Mouse (Mus musculus): ENCODE measurements at regions not wholly inside any gene's neighbourhood (a gene's known extent, or its start where the extent isn't known, plus 50 kb on each side); places are given as distances from the start of the nearest gene placed in this dataset.

DNA sequence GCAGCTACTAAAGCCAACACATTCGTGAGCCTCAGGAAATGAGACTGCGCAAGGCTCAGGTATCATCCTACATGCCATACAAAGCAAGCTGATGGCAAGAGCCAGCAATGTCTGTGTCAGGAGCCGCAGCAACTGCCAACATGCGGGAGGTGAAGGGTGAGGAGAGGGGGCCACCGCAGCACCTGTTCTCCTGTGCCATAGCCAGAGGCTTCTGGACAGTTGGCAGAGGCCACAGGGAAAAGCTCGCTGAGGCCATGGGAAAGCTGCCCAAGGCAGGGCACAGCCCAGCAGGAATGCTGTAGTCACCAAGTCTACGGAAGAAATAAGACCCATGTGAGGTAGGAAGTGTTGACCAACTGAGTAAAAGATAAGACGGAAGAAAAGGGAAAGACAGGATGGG, 149.1 kb upstream of the Runx1 start:
- no peak for DNase-seq (ENCODE audit: low spot score)
- no peak overlapping the region for H3K4me3 ChIP-seq (ENCODE audit: low read depth, low read length)
- H3K9me3 ChIP-seq (replicated peaks): no peaks in the 10 kb centered on the region
- TF ChIP-seq GATA2 (IDR thresholded peaks at IDR 0.05; ENCODE audit: borderline replicate concordance, low read depth, low read length) (no peak), CTCF (IDR thresholded peaks at IDR 0.05; ENCODE audit: low read depth, low read length) (no peak), GATA1 (IDR thresholded peaks at IDR 0.05; ENCODE audit: borderline replicate concordance, low read length) (no peak), TAL1 (conservative IDR thresholded peaks at IDR 0.05; ENCODE audit: low read depth, low read length) (no peak), POLR2AphosphoS5 (IDR thresholded peaks at IDR 0.05; ENCODE audit: insufficient replicate concordance, low read depth, low read length) (no peak)
- ATAC-seq (ENCODE audit: extremely low read depth, insufficient number of reproducible peaks, low FRiP score, poor library complexity, severe bottlenecking): no peak
- H3K27me3 ChIP-seq (ENCODE audit: insufficient read depth, low read length): peaks cover 60% of the 10 kb centered on the region
- H3K4me1 ChIP-seq (ENCODE audit: insufficient read depth, low read depth, low read length): no peaks in the 10 kb centered on the region
- H3K36me3 ChIP-seq (replicated peaks): no peaks in the 10 kb centered on the region

- Histone ChIP-seq H3K4me1 (ENCODE audit: insufficient read depth, low read depth, low read length) (no peaks in the 10 kb centered on the region), H3K4me3 (ENCODE audit: low read depth, low read length) (no peak overlapping the region), H3K9me3 (replicated peaks) (no peaks in the 10 kb centered on the region), H3K36me3 (replicated peaks) (no peaks in the 10 kb centered on the region), H3K27me3 (ENCODE audit: insufficient read depth, low read length) (peaks cover 57% of the 10 kb centered on the region)
- no peak for TF ChIP-seq GATA2 (IDR thresholded peaks at IDR 0.05; ENCODE audit: borderline replicate concordance, low read depth, low read length)
- TF ChIP-seq TAL1 (conservative IDR thresholded peaks at IDR 0.05; ENCODE audit: low read depth, low read length): no peak
- TF ChIP-seq GATA1 (IDR thresholded peaks at IDR 0.05; ENCODE audit: borderline replicate concordance, low read length): no peak
- no peak for TF ChIP-seq POLR2AphosphoS5 (IDR thresholded peaks at IDR 0.05; ENCODE audit: insufficient replicate concordance, low read depth, low read length)
- TF ChIP-seq CTCF (IDR thresholded peaks at IDR 0.05; ENCODE audit: low read depth, low read length): no peak
- DNase-seq (ENCODE audit: low spot score) (no peak), ATAC-seq (ENCODE audit: extremely low read depth, insufficient number of reproducible peaks, low FRiP score, poor library complexity, severe bottlenecking) (no peak)
Measured at GRCm38 (mm10) chr16:92972681-92973080, 146.7 kb upstream of the Runx1 start.

DNA sequence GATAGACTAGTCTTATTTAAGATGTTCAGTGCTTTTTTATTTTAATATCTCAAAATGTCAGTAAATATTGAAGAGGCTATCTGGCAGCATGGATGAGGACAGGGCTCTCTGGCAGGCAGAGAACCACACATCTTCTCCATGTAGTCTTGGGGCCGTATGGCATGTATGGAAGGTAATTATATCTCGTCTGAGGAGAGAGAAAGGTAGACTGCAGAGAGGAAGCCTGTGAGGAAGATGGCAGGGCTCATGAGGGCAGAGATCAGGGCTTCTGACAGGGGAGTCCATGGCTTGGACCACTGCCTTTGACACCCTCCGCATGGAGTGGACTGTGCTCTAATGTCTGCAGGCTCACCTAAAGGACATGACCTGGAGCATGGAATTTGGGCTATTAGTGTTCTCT, 146.0 kb upstream of the Runx1 start:
- TF ChIP-seq POLR2AphosphoS5 (IDR thresholded peaks at IDR 0.05; ENCODE audit: insufficient replicate concordance, low read depth, low read length): no peak
- no peak for TF ChIP-seq GATA1 (IDR thresholded peaks at IDR 0.05; ENCODE audit: borderline replicate concordance, low read length)
- TF ChIP-seq GATA2 (IDR thresholded peaks at IDR 0.05; ENCODE audit: borderline replicate concordance, low read depth, low read length): no peak
- no peak for TF ChIP-seq CTCF (IDR thresholded peaks at IDR 0.05; ENCODE audit: low read depth, low read length)
- no peak for TF ChIP-seq TAL1 (conservative IDR thresholded peaks at IDR 0.05; ENCODE audit: low read depth, low read length)
- Histone ChIP-seq H3K4me1 (ENCODE audit: insufficient read depth, low read depth, low read length) (no peaks in the 10 kb centered on the region), H3K36me3 (replicated peaks) (no peaks in the 10 kb centered on the region), H3K27me3 (ENCODE audit: insufficient read depth, low read length) (peaks cover 56% of the 10 kb centered on the region), H3K4me3 (ENCODE audit: low read depth, low read length) (no peak overlapping the region), H3K9me3 (replicated peaks) (no peaks in the 10 kb centered on the region)
- DNase-seq (ENCODE audit: low spot score) (no peak), ATAC-seq (ENCODE audit: extremely low read depth, insufficient number of reproducible peaks, low FRiP score, poor library complexity, severe bottlenecking) (no peak)

DNA sequence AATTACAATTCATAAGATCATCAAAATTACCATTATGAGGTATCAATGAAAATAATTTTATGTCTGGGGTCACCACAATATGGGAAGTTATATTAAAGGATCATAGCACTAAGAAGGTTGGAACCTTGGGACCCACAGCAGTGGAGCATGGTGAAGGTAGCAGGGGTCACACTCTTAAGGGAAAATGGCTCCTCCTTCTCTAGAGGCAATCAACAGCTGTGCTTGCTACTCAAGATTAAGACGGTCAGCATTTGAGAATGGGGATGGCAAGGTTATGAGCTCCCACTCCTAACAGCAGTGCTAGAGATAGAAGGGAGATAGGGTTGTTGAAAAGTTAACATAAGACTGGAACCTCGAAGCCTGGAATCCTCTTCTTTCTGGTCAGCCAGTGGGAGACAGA, 144.6 kb upstream of the Runx1 start:
- H3K9me3 ChIP-seq (replicated peaks): no peaks in the 10 kb centered on the region
- DNase-seq (ENCODE audit: low spot score) (no peak), ATAC-seq (ENCODE audit: extremely low read depth, insufficient number of reproducible peaks, low FRiP score, poor library complexity, severe bottlenecking) (no peak)
- no peaks in the 10 kb centered on the region for H3K36me3 ChIP-seq (replicated peaks)
- TF ChIP-seq GATA1 (IDR thresholded peaks at IDR 0.05; ENCODE audit: borderline replicate concordance, low read length): no peak
- no peak for TF ChIP-seq CTCF (IDR thresholded peaks at IDR 0.05; ENCODE audit: low read depth, low read length)
- TF ChIP-seq GATA2 (IDR thresholded peaks at IDR 0.05; ENCODE audit: borderline replicate concordance, low read depth, low read length): no peak
- no peak for TF ChIP-seq TAL1 (conservative IDR thresholded peaks at IDR 0.05; ENCODE audit: low read depth, low read length)
- no peak for TF ChIP-seq POLR2AphosphoS5 (IDR thresholded peaks at IDR 0.05; ENCODE audit: insufficient replicate concordance, low read depth, low read length)
- H3K27me3 ChIP-seq (ENCODE audit: insufficient read depth, low read length): peaks cover 62% of the 10 kb centered on the region
- H3K4me3 ChIP-seq (ENCODE audit: low read depth, low read length): no peak overlapping the region
- no peaks in the 10 kb centered on the region for H3K4me1 ChIP-seq (ENCODE audit: insufficient read depth, low read depth, low read length)

DNA sequence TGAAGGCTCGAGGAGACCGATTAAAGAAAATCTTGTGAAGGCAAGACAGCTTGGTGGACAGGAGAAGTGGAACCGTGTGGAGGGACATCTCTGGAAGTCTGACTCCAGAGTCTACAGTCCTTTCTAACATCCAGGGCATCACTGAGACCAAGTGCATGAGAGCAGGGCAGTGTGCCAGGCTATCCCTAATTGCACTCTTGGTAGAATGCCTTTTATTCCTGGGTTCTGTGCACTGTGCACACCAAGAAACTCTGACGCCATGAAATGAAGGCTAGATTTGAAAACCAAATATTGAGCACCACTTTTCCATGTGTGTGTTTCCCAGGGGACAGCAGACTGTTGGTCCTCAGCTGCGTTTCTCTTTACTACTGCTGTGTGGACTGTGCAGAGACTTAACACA, 143.1 kb upstream of the Runx1 start:
- Histone ChIP-seq H3K9me3 (replicated peaks) (no peaks in the 10 kb centered on the region), H3K27me3 (ENCODE audit: insufficient read depth, low read length) (peaks cover 61% of the 10 kb centered on the region), H3K36me3 (replicated peaks) (no peaks in the 10 kb centered on the region), H3K4me1 (ENCODE audit: insufficient read depth, low read depth, low read length) (no peaks in the 10 kb centered on the region), H3K4me3 (ENCODE audit: low read depth, low read length) (no peak overlapping the region)
- no peak for DNase-seq (ENCODE audit: low spot score)
- TF ChIP-seq POLR2AphosphoS5 (IDR thresholded peaks at IDR 0.05; ENCODE audit: insufficient replicate concordance, low read depth, low read length) (no peak), GATA2 (IDR thresholded peaks at IDR 0.05; ENCODE audit: borderline replicate concordance, low read depth, low read length) (no peak)
- no peak for ATAC-seq (ENCODE audit: extremely low read depth, insufficient number of reproducible peaks, low FRiP score, poor library complexity, severe bottlenecking)

GRCm38 (mm10) chr16:92966069-92966866, 140.3 kb upstream of the Runx1 start:
- Histone ChIP-seq H3K4me3 (ENCODE audit: low read depth, low read length) (no peak overlapping the region), H3K9me3 (replicated peaks) (no peaks in the 10 kb centered on the region), H3K4me1 (ENCODE audit: insufficient read depth, low read depth, low read length) (no peaks in the 10 kb centered on the region), H3K27me3 (ENCODE audit: insufficient read depth, low read length) (peaks cover 59% of the 10 kb centered on the region), H3K36me3 (replicated peaks) (no peaks in the 10 kb centered on the region)
- TF ChIP-seq GATA1 (IDR thresholded peaks at IDR 0.05; ENCODE audit: borderline replicate concordance, low read length) (no peak), POLR2AphosphoS5 (IDR thresholded peaks at IDR 0.05; ENCODE audit: insufficient replicate concordance, low read depth, low read length) (no peak), TAL1 (conservative IDR thresholded peaks at IDR 0.05; ENCODE audit: low read depth, low read length) (no peak), CTCF (IDR thresholded peaks at IDR 0.05; ENCODE audit: low read depth, low read length) (no peak), GATA2 (IDR thresholded peaks at IDR 0.05; ENCODE audit: borderline replicate concordance, low read depth, low read length) (no peak)
- DNase-seq (ENCODE audit: low spot score) (no peak), ATAC-seq (ENCODE audit: extremely low read depth, insufficient number of reproducible peaks, low FRiP score, poor library complexity, severe bottlenecking) (no peak)
